Mouse (Mus musculus): ENCODE results near the gene Cdsn.
"Not testable (repeated sequence)": the region's sequence is repeated elsewhere in the genome, so short reads cannot be mapped to it uniquely, and the experiment has no call there.

Gene Cdsn

DNA sequence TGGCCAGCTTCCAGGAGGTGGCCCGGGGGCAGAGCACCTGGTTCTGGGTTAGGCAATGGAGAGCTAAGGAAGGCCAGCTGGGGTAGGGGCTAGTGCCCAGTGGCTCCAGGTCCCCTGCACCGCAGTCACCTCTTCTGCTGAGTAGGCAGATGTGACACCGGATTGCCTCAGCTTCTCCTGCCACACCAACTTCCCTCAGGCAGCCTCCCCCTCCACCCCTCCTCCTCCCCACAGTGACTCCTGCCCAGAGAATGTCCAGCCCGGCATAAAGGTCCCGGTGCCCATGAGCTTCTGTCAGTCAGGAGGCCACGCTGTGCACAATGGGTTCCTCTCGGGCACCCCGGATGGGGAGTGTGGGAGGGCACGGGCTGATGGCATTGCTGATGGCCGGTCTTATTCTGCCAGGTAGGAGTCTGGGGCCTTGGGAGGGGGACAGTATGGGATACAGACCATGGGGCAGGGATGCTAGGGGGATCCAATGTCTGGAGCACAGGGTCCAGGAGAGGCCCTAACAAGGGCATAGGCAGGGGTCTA, at the start of gene Cdsn:
TSS of gene Cdsn (plus strand) at position 248 of the 534 bp plus-strand sequence.
- DNase-seq (ENCODE audit: low spot score), result no peak

DNA sequence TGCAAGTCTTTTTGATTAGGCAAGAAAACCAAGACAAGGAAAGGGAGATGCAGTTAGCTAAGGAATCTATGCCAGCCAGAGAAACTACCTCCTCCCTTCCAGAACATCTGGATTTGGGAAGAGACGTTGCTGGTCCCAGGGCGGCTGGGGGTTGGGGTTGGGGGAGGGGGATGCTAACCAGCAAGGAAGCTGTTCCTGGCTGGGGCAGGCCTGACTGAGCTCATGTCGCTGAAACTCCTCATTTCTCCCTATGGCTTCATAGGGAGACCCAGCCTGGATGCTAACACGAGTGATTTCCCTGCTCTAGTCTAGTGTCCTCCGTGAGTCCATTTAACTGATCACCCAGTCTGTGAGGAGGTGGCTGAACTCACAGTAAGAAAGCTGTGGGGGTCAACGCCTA, 49.7 kb upstream of the Cdsn start:
- no peak for DNase-seq (ENCODE audit: low spot score)

DNA sequence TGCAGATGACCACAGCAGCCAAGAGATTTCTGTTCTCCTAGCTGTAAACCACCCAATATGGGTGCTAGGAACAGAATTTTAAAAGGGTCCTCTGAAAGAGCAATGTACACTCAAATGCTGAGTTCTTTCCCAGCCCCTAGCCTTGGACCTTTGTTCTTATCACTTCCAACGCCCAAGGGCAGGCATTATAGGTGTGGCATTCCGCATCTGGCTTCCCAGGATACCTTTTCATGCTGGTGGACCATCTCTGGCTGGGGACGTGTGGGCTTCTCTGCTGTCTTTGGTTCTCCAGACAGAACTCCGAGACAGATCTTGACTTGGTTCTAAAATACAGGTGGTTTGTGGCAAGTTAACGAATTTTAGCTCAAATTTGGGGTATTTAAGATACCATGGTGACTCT, 49.2 kb upstream of the Cdsn start:
- DNase-seq (ENCODE audit: low spot score), result no peak

DNA sequence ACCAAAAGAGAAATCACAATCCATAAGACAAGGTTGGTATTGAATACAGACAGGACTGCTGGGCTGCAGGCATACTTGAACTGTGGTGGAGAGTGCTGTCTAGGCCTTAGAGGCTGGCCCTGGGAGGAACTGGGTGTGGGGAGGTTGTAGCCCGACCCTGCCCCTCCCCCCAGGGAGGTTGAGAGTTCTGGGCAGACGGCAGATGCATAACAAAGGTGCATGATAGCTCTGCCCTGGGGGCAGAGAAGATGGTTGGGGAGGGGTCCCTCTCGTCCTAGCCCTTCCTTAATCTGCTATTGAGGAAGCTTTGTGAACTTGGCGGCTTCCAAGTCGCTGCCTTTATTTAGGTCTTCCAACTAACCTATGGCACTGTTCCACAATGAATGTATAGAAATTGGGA, 48.1 kb upstream of the Cdsn start:
- no peak for DNase-seq (ENCODE audit: low spot score)

DNA sequence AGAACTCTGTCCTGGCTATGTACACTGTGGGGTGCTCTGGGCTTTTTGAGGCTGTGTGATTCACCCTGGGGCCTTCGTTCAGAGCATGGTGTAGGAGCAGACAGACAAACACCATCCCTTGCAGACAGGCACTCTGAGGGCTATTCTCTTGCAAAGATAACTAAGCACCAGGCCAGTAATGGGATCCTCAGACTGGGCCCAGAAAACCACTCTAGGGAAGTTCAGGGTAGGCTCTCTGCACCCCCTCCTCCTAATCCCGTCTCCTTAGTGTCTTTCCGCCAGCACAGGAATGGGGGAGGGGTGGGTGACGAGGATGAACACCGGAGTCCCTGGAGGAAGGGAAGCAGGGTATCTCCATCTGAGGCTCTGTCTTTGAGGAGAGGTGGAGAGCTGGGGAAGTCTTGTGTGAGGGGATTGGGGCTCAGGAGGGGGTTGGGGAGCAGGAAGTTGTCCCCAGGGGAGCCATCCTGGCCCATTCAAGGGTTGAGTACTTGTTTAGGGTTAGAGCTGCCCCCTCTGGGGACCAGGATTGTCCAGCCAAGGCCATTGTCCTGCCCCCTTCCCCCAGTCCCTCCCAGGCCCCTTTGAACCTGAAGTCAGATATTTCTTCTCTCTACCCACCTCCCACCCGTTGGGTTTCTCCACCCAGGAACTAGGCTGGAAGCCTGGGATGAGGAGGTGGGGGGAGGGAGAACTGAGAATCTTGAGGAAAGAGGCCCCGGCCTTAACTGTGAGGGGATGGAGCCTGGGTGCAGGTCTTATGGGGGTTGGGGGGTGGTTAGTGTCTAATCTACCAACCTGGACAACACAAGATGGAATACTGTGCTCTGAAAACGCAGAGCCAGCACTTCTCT, 47.1 kb upstream of the Cdsn start:
- DNase-seq (ENCODE audit: low spot score), result no peak

GRCm38 (mm10) chr17:35505776-35506175, 46.2 kb upstream of the Cdsn start, which contains the start of gene Pou5f1:
Gene Pou5f1 (plus strand): TSS chr17:35506018.
- DNase-seq (ENCODE audit: low spot score), result no peak

DNA sequence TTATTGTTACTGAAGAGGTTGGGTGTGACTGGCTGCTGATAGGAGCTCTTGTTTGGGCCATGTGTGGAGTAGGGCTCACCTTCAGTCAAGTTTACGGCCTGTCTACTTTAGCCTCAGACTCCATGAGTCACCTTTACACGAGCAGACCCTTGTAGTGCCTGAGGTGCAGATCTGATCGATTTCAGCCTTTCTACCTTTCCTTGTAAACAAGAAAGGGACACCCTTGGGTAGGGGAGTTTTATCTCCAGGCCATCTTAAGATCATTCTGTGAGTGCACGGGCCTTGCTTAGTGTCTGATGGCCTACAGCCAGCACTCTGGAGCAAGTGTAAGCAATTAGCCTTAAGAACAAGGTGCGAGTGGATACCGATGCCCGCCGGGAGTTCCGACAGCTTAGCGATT, 45.0 kb upstream of the Cdsn start:
- no peak for DNase-seq (ENCODE audit: low spot score)

GRCm38 (mm10) chr17:35507556-35508260, 44.2 kb upstream of the Cdsn start:
- DNase-seq (ENCODE audit: low spot score), result no peak

GRCm38 (mm10) chr17:35508279-35508678, 43.6 kb upstream of the Cdsn start:
- not testable (repeated sequence) for DNase-seq (ENCODE audit: low spot score)

GRCm38 (mm10) chr17:35509284-35509683, 42.6 kb upstream of the Cdsn start:
- DNase-seq (ENCODE audit: low spot score), result no peak

DNA sequence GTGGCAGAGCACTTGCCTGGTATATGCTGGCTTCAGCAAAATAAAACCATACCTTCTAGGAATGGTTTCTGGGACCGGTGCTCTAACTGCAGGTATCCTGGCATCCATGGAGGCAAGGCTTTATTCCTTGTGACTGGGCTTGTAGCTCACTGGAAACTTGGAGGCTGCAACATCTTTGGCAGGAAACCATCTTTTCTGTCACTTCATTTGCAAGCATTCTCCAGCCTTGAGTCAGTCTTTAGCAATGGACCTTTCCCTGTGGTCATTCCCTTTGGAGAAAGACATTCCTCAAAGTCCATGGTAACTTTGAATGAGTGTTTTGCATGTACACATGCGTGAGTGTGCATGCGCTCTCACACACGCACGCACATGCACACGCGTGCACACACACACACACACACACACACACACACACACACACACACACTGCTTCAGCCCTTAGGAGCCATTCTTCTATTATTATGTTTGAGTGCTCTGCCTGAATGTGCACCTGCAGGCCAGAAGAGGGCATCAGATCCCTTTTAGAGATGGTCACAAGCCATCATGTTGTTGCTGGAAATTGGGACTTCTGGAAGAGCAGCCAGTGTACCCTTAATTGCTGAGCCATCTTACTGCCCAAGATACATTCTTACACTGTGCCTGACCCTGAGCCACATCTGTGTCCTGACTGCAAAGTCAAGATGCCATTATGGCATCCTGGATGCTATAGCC, 38.9 kb upstream of the Cdsn start:
- no peak for DNase-seq (ENCODE audit: low spot score)

- peak; percentile 26 for DNase-seq (ENCODE audit: low spot score)
These were observed 38.0 kb upstream of the Cdsn start for GRCm38 (mm10) chr17:35513886-35514285.

- no peak for DNase-seq (ENCODE audit: low spot score)
These were observed 37.2 kb upstream of the Cdsn start for GRCm38 (mm10) chr17:35514756-35515155.

- DNase-seq (ENCODE audit: low spot score), result no peak
These were observed 35.9 kb upstream of the Cdsn start for GRCm38 (mm10) chr17:35515911-35516640.

DNA sequence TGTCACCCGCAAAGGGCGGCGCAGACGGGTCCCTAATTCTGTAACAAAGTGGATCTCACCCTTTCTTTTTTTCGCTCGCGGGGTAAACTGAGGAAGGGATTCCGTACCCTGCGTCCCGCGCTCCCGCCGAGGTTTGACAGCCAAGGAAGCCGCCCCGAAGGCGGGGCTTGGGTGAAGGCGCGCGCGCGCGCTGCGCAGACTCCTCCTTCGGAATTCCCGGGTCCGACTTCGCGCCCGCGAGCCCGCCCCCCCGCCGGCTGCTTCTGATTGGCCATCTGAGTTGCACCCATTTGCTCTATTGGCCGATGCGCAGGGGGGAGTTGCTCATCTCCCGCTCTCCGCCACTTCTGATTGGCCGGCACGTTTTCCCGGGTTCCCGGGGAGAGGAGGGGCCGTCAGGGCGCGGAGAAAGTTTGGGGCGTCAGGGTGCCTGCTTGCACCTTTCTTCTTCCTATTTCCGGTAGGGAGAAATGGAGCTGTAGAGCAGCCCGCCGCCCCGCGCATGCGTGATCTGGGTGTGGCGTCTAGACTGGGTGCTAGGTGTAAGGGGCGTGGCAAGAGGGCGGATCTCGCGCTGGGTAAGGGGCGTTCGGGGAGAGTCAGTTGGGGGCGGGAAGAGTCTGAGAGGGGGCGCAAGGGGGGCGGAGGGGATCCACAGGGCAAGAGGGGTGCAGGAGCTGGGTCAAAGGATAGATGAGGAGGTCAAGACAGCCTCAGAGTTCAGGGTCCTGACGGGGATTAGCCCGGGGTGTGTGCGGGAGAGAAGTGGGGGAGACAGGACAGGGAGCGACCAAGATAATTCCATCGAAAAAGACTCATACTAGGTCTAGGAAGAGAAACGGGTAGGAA, 35.1 kb upstream of the Cdsn start, which contains the start of the genes Tcf19 and Cchcr1:
TSS of gene Tcf19 (minus strand) at position 173 of the 849 bp plus-strand sequence.
TSS of gene Cchcr1 (plus strand) at position 449 of the 849 bp plus-strand sequence.
- DNase-seq (ENCODE audit: low spot score), result peak; percentile 71

DNA sequence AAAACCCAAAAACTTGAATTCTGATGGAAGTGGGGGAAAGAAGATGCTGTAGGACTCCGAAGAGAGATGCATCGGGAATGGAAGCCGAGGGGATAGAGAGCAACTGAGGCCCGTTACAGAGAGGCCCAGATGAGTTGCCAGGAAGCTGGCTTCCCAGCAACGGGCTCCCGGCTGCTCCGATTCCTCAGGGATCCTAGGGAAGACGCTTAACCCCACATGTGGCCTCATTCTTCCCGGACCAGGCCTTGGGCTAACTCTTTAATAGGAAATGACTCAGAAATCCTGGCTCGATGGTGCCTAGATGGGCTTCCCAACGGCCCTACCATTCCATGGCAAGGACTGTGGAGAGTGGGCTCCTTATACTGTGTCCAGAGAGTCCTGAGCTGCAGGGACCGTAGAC, 34.4 kb upstream of the Cdsn start:
- DNase-seq (ENCODE audit: low spot score), result no peak

DNA sequence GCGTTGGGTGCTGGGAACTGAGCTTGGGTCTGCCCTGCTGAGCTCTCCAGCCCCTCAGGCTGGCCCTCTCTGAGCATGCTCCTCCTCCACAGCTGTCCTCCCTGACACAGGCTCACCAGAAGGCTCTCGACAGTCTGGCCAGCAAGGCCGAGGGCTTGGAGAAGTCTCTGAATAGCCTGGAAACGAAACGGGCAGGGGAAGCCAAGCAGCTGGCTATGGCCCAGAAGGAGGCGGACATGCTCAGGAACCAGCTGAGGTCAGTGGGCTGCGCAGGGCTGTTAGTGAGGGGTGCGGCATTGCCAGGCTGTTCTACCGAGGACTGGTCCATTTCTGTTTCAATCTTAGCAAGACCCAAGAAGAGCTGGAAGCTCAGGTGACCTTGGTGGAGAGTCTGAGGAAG, 27.6 kb upstream of the Cdsn start:
- DNase-seq (ENCODE audit: low spot score), result no peak

DNA sequence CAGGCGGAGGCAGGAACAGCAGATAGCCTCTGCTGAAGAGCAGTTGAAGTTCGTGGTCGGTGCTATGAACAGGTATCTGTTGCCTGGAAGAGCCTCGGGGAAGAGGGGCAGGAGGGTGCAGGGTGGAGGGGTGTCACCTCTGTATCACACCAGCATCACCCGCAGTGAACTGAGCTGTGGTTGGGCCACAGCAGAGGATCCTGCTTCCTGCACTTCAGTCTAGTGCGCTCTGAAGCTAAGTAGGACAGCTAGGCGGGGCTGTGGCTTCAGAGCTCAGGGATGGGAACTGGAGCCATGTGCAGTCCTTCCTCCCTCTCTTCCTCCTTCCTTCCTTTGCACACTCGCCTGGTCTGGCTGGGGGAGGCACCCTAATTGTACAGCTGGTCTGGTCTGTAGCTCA, 25.3 kb upstream of the Cdsn start:
- no peak for DNase-seq (ENCODE audit: low spot score)

DNA sequence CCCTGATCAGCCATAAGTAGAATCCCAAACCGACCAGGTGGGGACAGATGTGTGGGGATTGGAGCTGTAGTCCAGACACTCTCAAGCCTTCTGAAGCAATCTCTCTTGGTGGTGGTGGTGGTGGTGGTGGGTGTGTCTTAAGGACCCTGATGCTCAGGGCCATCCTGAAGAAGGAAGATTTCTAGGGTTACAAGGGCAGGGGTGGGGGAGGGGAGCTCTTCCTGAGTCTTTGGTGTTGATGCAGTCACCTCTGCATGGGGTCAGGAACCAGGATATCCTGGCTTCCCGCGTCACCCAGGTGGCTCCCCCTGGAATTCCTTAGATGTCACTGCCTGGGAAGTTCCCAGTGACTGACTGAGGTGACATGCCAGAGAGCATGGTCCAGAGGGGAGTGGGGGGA, 19.6 kb upstream of the Cdsn start:
- DNase-seq (ENCODE audit: low spot score), result no peak

- no peak for DNase-seq (ENCODE audit: low spot score)
These were observed 19.0 kb upstream of the Cdsn start, which contains the start of gene Psors1c2 for GRCm38 (mm10) chr17:35532901-35533300. Gene Psors1c2 (plus strand): TSS chr17:35533201.

GRCm38 (mm10) chr17:35534343-35534742, 17.6 kb upstream of the Cdsn start:
- peak; percentile 47 for DNase-seq (ENCODE audit: low spot score)
